Mouse (Mus musculus): Measurements from ENCODE around the gene Dppa3.

DNA sequence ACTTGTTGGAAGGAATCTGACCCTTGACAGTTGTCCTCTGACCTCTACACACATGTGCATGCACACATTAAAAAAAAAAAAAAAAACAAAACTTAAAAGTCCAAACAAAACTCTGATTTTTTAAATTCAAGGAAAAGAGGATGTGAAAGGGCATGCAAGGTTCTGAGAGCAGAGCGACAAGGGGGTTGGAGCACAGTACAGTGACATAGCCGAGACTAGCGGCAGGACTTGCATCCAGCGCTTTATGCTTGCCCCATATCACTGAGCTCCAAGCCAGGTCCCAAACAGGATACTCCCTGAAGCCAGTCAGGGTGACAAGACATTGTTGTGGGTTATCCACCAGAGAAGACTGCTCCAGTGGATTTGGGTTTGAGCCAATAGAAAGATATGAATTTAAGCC, 28.2 kb upstream of the Dppa3 start:
- TF ChIP-seq POLR2A (IDR thresholded peaks at IDR 0.05; ENCODE audit: insufficient read depth, low read length) (no peak), CTCF (IDR thresholded peaks at IDR 0.05; ENCODE audit: low read depth, low read length) (no peak)
